ENCODE assay signal across 39 mouse cellular contexts in genomic region chr2:86070189-86070588, GRCm38 (mm10). TPM values are rescaled to one million over a fixed set of nuclear protein-coding genes. Genes with fewer than 3 reads are reported as not detected.
"Had no signal": no experiment of that assay in that cellular context is flagged by ENCODE, and none has a peak within 500 bp of the region (broad histone marks: within the 10 kb centered on the region; RNA-seq: fewer than 3 reads in every experiment).

No protein-coding gene starts in this region.

- H3K27me3 ChIP-seq: embryonic facial prominence, embryonic 12.5 days; embryonic facial prominence, embryonic 13.5 days; embryonic facial prominence, embryonic 15.5 days; forebrain, embryonic 12.5 days; forebrain, embryonic 13.5 days; forebrain, embryonic 15.5 days had no signal

- DNase-seq: cerebellum, adult 2 months; cerebellum, adult 8-10 months; cerebellum, adult 9-10 months; cerebellum, adult 9-11 months; cerebellum, postnatal 10 days; cerebellum, postnatal 14 days; cerebellum, postnatal 25 days; cerebellum, postnatal 36 days; embryo, embryonic 11 days; forebrain, postnatal 0 days; gastrocnemius, adult 2 months; gastrocnemius, postnatal 10 days; gastrocnemius, postnatal 14 days; gastrocnemius, postnatal 25 days; gastrocnemius, postnatal 36 days; heart, adult 11 months; heart, adult 18-20 months had no signal

- H3K9me3 ChIP-seq: embryonic facial prominence, embryonic 10.5 days; embryonic facial prominence, embryonic 12.5 days; embryonic facial prominence, embryonic 13.5 days; embryonic facial prominence, embryonic 15.5 days; forebrain, embryonic 10.5 days; forebrain, embryonic 12.5 days; forebrain, embryonic 13.5 days; forebrain, embryonic 15.5 days had no signal

- H3K27ac ChIP-seq: embryonic facial prominence, embryonic 10.5 days; embryonic facial prominence, embryonic 12.5 days; embryonic facial prominence, embryonic 13.5 days; embryonic facial prominence, embryonic 15.5 days; forebrain, embryonic 10.5 days; forebrain, embryonic 12.5 days; forebrain, embryonic 13.5 days; forebrain, embryonic 15.5 days; gastrocnemius, adult 2 months had no signal

- ATAC-seq: forebrain, embryonic 13.5 days; forebrain, embryonic 14.5 days; forebrain, embryonic 15.5 days; forebrain, embryonic 16.5 days; forebrain, postnatal 0 days had no signal

- H3K36me3 ChIP-seq: embryonic facial prominence, embryonic 10.5 days; embryonic facial prominence, embryonic 12.5 days; embryonic facial prominence, embryonic 13.5 days; embryonic facial prominence, embryonic 15.5 days; forebrain, embryonic 10.5 days; forebrain, embryonic 12.5 days; forebrain, embryonic 15.5 days had no signal

- H3K4me2 ChIP-seq: embryonic facial prominence, embryonic 12.5 days; embryonic facial prominence, embryonic 13.5 days; embryonic facial prominence, embryonic 15.5 days; forebrain, embryonic 12.5 days; forebrain, embryonic 13.5 days; forebrain, embryonic 15.5 days had no signal

- H3K9ac ChIP-seq: embryonic facial prominence, embryonic 12.5 days; embryonic facial prominence, embryonic 13.5 days; embryonic facial prominence, embryonic 15.5 days; forebrain, embryonic 12.5 days; forebrain, embryonic 13.5 days; forebrain, embryonic 15.5 days; forebrain, postnatal 0 days had no signal

- H3K4me3 ChIP-seq: embryonic facial prominence, embryonic 10.5 days; embryonic facial prominence, embryonic 12.5 days; embryonic facial prominence, embryonic 13.5 days; embryonic facial prominence, embryonic 15.5 days; erythroblast, embryonic 14.5 days; forebrain, embryonic 10.5 days; forebrain, embryonic 12.5 days; forebrain, embryonic 13.5 days; forebrain, embryonic 15.5 days; gastrocnemius, adult 2 months had no signal

- H3K4me1 ChIP-seq: embryonic facial prominence, embryonic 10.5 days; embryonic facial prominence, embryonic 12.5 days; embryonic facial prominence, embryonic 13.5 days; embryonic facial prominence, embryonic 15.5 days; forebrain, embryonic 10.5 days; forebrain, embryonic 12.5 days; forebrain, embryonic 13.5 days; forebrain, embryonic 15.5 days had no signal

RNA-seq across cellular contexts. Expression of gene Olfr1036, which starts 3.6 kb away (rescaled TPM):
- total RNA-seq: common myeloid progenitor, adult 5-6 weeks; forebrain, postnatal 0 days; gastrocnemius, adult 18-20 months; gastrocnemius, adult 2 months; gastrocnemius, adult 8-10 months; gastrocnemius, postnatal 10 days; gastrocnemius, postnatal 14 days; gastrocnemius, postnatal 25 days; gastrocnemius, postnatal 36 days; gastrocnemius, postnatal 4 days; granulocyte monocyte progenitor cell, adult 5-6 weeks; heart, adult 18-20 months had no signal
- polyA plus RNA-seq: cerebellum, adult 2 months; cortical plate, adult 2 months; embryonic facial prominence, embryonic 10.5 days; embryonic facial prominence, embryonic 11.5 days; embryonic facial prominence, embryonic 12.5 days; embryonic facial prominence, embryonic 14.5 days; embryonic facial prominence, embryonic 15.5 days; erythroblast, embryonic 14.5 days; forebrain, embryonic 10.5 days; forebrain, embryonic 11.5 days; forebrain, embryonic 12.5 days; forebrain, embryonic 13.5 days; forebrain, embryonic 14.5 days; forebrain, embryonic 15.5 days; forebrain, embryonic 16.5 days; forebrain, postnatal 0 days; frontal cortex, adult 2 months; gonadal fat pad, adult 2 months had no signal

RNA-seq across cellular contexts. Expression of gene Olfr1037, which starts 17.0 kb away (rescaled TPM):
- total RNA-seq: common myeloid progenitor, adult 5-6 weeks; forebrain, postnatal 0 days; gastrocnemius, adult 18-20 months; gastrocnemius, adult 2 months; gastrocnemius, adult 8-10 months; gastrocnemius, postnatal 10 days; gastrocnemius, postnatal 14 days; gastrocnemius, postnatal 25 days; gastrocnemius, postnatal 36 days; gastrocnemius, postnatal 4 days; granulocyte monocyte progenitor cell, adult 5-6 weeks; heart, adult 18-20 months had no signal
- polyA plus RNA-seq: cerebellum, adult 2 months; cortical plate, adult 2 months; embryonic facial prominence, embryonic 10.5 days; embryonic facial prominence, embryonic 11.5 days; embryonic facial prominence, embryonic 12.5 days; embryonic facial prominence, embryonic 13.5 days; embryonic facial prominence, embryonic 14.5 days; embryonic facial prominence, embryonic 15.5 days; erythroblast, embryonic 14.5 days; forebrain, embryonic 10.5 days; forebrain, embryonic 11.5 days; forebrain, embryonic 12.5 days; forebrain, embryonic 13.5 days; forebrain, embryonic 14.5 days; forebrain, embryonic 15.5 days; forebrain, embryonic 16.5 days; forebrain, postnatal 0 days; frontal cortex, adult 2 months; gonadal fat pad, adult 2 months had no signal

RNA-seq across cellular contexts. Expression of gene Olfr1034, which starts 24.5 kb away (rescaled TPM):
- total RNA-seq: common myeloid progenitor, adult 5-6 weeks; forebrain, postnatal 0 days; gastrocnemius, adult 18-20 months; gastrocnemius, adult 2 months; gastrocnemius, adult 8-10 months; gastrocnemius, postnatal 10 days; gastrocnemius, postnatal 14 days; gastrocnemius, postnatal 25 days; gastrocnemius, postnatal 36 days; gastrocnemius, postnatal 4 days; granulocyte monocyte progenitor cell, adult 5-6 weeks had no signal
- polyA plus RNA-seq: embryonic facial prominence, embryonic 10.5 days; embryonic facial prominence, embryonic 11.5 days; embryonic facial prominence, embryonic 12.5 days; embryonic facial prominence, embryonic 13.5 days; erythroblast, embryonic 14.5 days; forebrain, embryonic 10.5 days; forebrain, embryonic 11.5 days; forebrain, embryonic 12.5 days; forebrain, embryonic 13.5 days; forebrain, embryonic 14.5 days; forebrain, embryonic 15.5 days; forebrain, embryonic 16.5 days; forebrain, postnatal 0 days had no signal

RNA-seq across cellular contexts. Expression of gene Olfr1033, which starts 49.8 kb away (rescaled TPM):
- polyA plus RNA-seq: embryonic facial prominence, embryonic 10.5 days; embryonic facial prominence, embryonic 12.5 days; erythroblast, embryonic 14.5 days; forebrain, embryonic 10.5 days; forebrain, embryonic 11.5 days; forebrain, embryonic 12.5 days; forebrain, embryonic 13.5 days; forebrain, embryonic 14.5 days; forebrain, embryonic 15.5 days; forebrain, embryonic 16.5 days had no signal
